Mouse (Mus musculus): ENCODE results near the gene Grpel1.

- no peak for TF ChIP-seq USF1 (IDR thresholded peaks at IDR 0.05; ENCODE audit: low read depth)
- TF ChIP-seq POLR2A (IDR thresholded peaks at IDR 0.05; ENCODE audit: insufficient read length, low read depth): no peak
- TF ChIP-seq POLR2AphosphoS2 (IDR thresholded peaks at IDR 0.05; ENCODE audit: insufficient read length, low read depth): no peak
- no peak for TF ChIP-seq REST (IDR thresholded peaks at IDR 0.05; ENCODE audit: insufficient read depth, insufficient read length)
- TF ChIP-seq SRF (IDR thresholded peaks at IDR 0.05; ENCODE audit: control insufficient read depth, insufficient read length, low read depth): no peak
- no peak for TF ChIP-seq MAX (IDR thresholded peaks at IDR 0.05; ENCODE audit: low read depth)
- no peak for TF ChIP-seq MYOD1 (IDR thresholded peaks at IDR 0.05; ENCODE audit: control insufficient read depth in 1 of 3, insufficient read length in 2 of 3, low read depth in 2 of 3)
- TF ChIP-seq CEBPB (IDR thresholded peaks at IDR 0.05; ENCODE audit: insufficient read depth, poor library complexity, severe bottlenecking): no peak
- no peak for TF ChIP-seq TCF12 (IDR thresholded peaks at IDR 0.05; ENCODE audit: insufficient read depth, poor library complexity, severe bottlenecking)
- no peak for TF ChIP-seq MYOG (IDR thresholded peaks at IDR 0.05; ENCODE audit: control insufficient read depth in 1 of 3, insufficient read depth in 1 of 3, insufficient read length in 2 of 3, low read depth in 2 of 3)
These were observed 12.9 kb upstream of the Grpel1 start for GRCm38 (mm10) chr5:36451872-36452389.

Data from myocyte (in vitro differentiated cells).